Mouse (Mus musculus): Measurements from ENCODE around the gene Stx6. TPM values are rescaled to one million over a fixed set of nuclear protein-coding genes. Genes with fewer than 3 reads are reported as not detected.

The Stx6 gene
- polyA plus RNA-seq (2014; fragmentation: Nextera tagmentation; extraction: Ambion mirVana) = 93.3 and 103 TPM in 2 replicates

- peak within 1 kb of the TSS; percentile 89 for H3K9ac ChIP-seq (replicated peaks; ENCODE audit: low read length)
- H3K4me2 ChIP-seq (ENCODE audit: low read depth, low read length) = peak within 1 kb of the TSS; percentile 59
- peak within 1 kb of the TSS; percentile 91 for H3K4me3 ChIP-seq (ENCODE audit: low read depth, low read length)
- DNase-seq (ENCODE audit: low spot score) (peak; percentile 99), ATAC-seq (replicated peaks; ENCODE audit: insufficient number of reproducible peaks, low FRiP score, low TSS enrichment, low read depth) (peak; percentile 97)
- no peaks in the 10 kb centered on the region for H3K27me3 ChIP-seq (ENCODE audit: control insufficient read depth, insufficient read depth, low read length)
- no peaks in the 10 kb centered on the region for H3K36me3 ChIP-seq (replicated peaks; ENCODE audit: control insufficient read depth, insufficient read depth, low read depth, low read length)
- 4% methylated on average over 27 of the region's 48 CpGs for WGBS
- H3K9me3 ChIP-seq (replicated peaks; ENCODE audit: control insufficient read depth, low read length) = no peaks in the 10 kb centered on the region
- H3K4me1 ChIP-seq (ENCODE audit: control insufficient read depth, insufficient read depth, low read length) = no peaks in the 10 kb centered on the region
- H3K27ac ChIP-seq (replicated peaks; ENCODE audit: low read depth, low read length) = peak within 1 kb of the TSS; percentile 72
These were observed at the start of gene Stx6 for GRCm38 (mm10) chr1:155158141-155158969. Gene Stx6, plus strand, starts transcription at chr1:155158715.

GRCm38 (mm10) chr1:155109387-155110350 is 48.8 kb upstream of the Stx6 start:
- no peak overlapping the region for H3K9ac ChIP-seq (replicated peaks; ENCODE audit: low read length)
- WGBS = 16% methylated on average over 18 of the region's 18 CpGs
- H3K9me3 ChIP-seq (replicated peaks; ENCODE audit: control insufficient read depth, low read length) = no peaks in the 10 kb centered on the region
- H3K27ac ChIP-seq (replicated peaks; ENCODE audit: low read depth, low read length) = no peak overlapping the region
- DNase-seq (ENCODE audit: low spot score) (peak; percentile 47), ATAC-seq (replicated peaks; ENCODE audit: insufficient number of reproducible peaks, low FRiP score, low TSS enrichment, low read depth) (no peak)
- H3K36me3 ChIP-seq (replicated peaks; ENCODE audit: control insufficient read depth, insufficient read depth, low read depth, low read length) = no peaks in the 10 kb centered on the region; the same call in 1 of the 2 replicates
- peaks cover 4% of the 10 kb centered on the region for H3K4me1 ChIP-seq (ENCODE audit: control insufficient read depth, insufficient read depth, low read length)
- no peak overlapping the region for H3K4me2 ChIP-seq (ENCODE audit: low read depth, low read length)
- no peak overlapping the region for H3K4me3 ChIP-seq (ENCODE audit: low read depth, low read length)
- H3K27me3 ChIP-seq (ENCODE audit: control insufficient read depth, insufficient read depth, low read length) = no peaks in the 10 kb centered on the region

GRCm38 (mm10) chr1:155111491-155111890 is 47.0 kb upstream of the Stx6 start:
- Histone ChIP-seq H3K27ac (replicated peaks; ENCODE audit: low read depth, low read length) (no peak overlapping the region), H3K9me3 (replicated peaks; ENCODE audit: control insufficient read depth, low read length) (no peaks in the 10 kb centered on the region), H3K9ac (replicated peaks; ENCODE audit: low read length) (no peak overlapping the region), H3K27me3 (ENCODE audit: control insufficient read depth, insufficient read depth, low read length) (no peaks in the 10 kb centered on the region), H3K4me2 (ENCODE audit: low read depth, low read length) (no peak overlapping the region), H3K4me1 (ENCODE audit: control insufficient read depth, insufficient read depth, low read length) (peaks cover 4% of the 10 kb centered on the region), H3K4me3 (ENCODE audit: low read depth, low read length) (no peak overlapping the region), H3K36me3 (replicated peaks; ENCODE audit: control insufficient read depth, insufficient read depth, low read depth, low read length) (no peaks in the 10 kb centered on the region; the same call in 1 of the 2 replicates)
- WGBS = 16% methylated on average over 6 of the region's 6 CpGs
- DNase-seq (ENCODE audit: low spot score) (no peak), ATAC-seq (replicated peaks; ENCODE audit: insufficient number of reproducible peaks, low FRiP score, low TSS enrichment, low read depth) (no peak)

GRCm38 (mm10) chr1:155112118-155112517 is 46.4 kb upstream of the Stx6 start:
- H3K36me3 ChIP-seq (replicated peaks; ENCODE audit: control insufficient read depth, insufficient read depth, low read depth, low read length) = no peaks in the 10 kb centered on the region
- no peak overlapping the region for H3K4me2 ChIP-seq (ENCODE audit: low read depth, low read length)
- ATAC-seq (replicated peaks; ENCODE audit: insufficient number of reproducible peaks, low FRiP score, low TSS enrichment, low read depth) = no peak; the same call in 1 of the 2 replicates
- no peaks in the 10 kb centered on the region for H3K27me3 ChIP-seq (ENCODE audit: control insufficient read depth, insufficient read depth, low read length)
- no peak overlapping the region for H3K27ac ChIP-seq (replicated peaks; ENCODE audit: low read depth, low read length)
- H3K9ac ChIP-seq (replicated peaks; ENCODE audit: low read length) = no peak overlapping the region
- H3K9me3 ChIP-seq (replicated peaks; ENCODE audit: control insufficient read depth, low read length) = no peaks in the 10 kb centered on the region
- H3K4me3 ChIP-seq (ENCODE audit: low read depth, low read length) = no peak overlapping the region
- peaks cover 4% of the 10 kb centered on the region for H3K4me1 ChIP-seq (ENCODE audit: control insufficient read depth, insufficient read depth, low read length)
- no peak for DNase-seq (ENCODE audit: low spot score)
- WGBS = 30% methylated on average over 4 of the region's 4 CpGs

GRCm38 (mm10) chr1:155112875-155113274 is 45.6 kb upstream of the Stx6 start:
- ATAC-seq (replicated peaks; ENCODE audit: insufficient number of reproducible peaks, low FRiP score, low TSS enrichment, low read depth) (peak; percentile 46; the same call in 1 of the 2 replicates), DNase-seq (ENCODE audit: low spot score) (no peak)
- no peaks in the 10 kb centered on the region for H3K9me3 ChIP-seq (replicated peaks; ENCODE audit: control insufficient read depth, low read length)
- H3K27me3 ChIP-seq (ENCODE audit: control insufficient read depth, insufficient read depth, low read length) = no peaks in the 10 kb centered on the region
- WGBS = 88% methylated on average over 1 of the region's 1 CpGs
- H3K36me3 ChIP-seq (replicated peaks; ENCODE audit: control insufficient read depth, insufficient read depth, low read depth, low read length) = no peaks in the 10 kb centered on the region
- no peak overlapping the region for H3K27ac ChIP-seq (replicated peaks; ENCODE audit: low read depth, low read length)
- H3K4me1 ChIP-seq (ENCODE audit: control insufficient read depth, insufficient read depth, low read length) = peaks cover 4% of the 10 kb centered on the region
- no peak overlapping the region for H3K4me3 ChIP-seq (ENCODE audit: low read depth, low read length)
- H3K4me2 ChIP-seq (ENCODE audit: low read depth, low read length) = no peak overlapping the region
- no peak overlapping the region for H3K9ac ChIP-seq (replicated peaks; ENCODE audit: low read length)

- H3K27me3 ChIP-seq (ENCODE audit: control insufficient read depth, insufficient read depth, low read length) = no peaks in the 10 kb centered on the region
- DNase-seq (ENCODE audit: low spot score) = no peak
These were observed 44.6 kb upstream of the Stx6 start for GRCm38 (mm10) chr1:155113946-155114345.

GRCm38 (mm10) chr1:155119719-155120118 is 38.8 kb upstream of the Stx6 start:
- H3K27ac ChIP-seq (replicated peaks; ENCODE audit: low read depth, low read length) = no peak overlapping the region
- 83% methylated on average over 1 of the region's 1 CpGs for WGBS
- ATAC-seq (replicated peaks; ENCODE audit: insufficient number of reproducible peaks, low FRiP score, low TSS enrichment, low read depth) = no peak

More at GRCm38 (mm10) chr1:155113946-155114345, 44.6 kb upstream of the Stx6 start:
- no peaks in the 10 kb centered on the region for H3K9me3 ChIP-seq (replicated peaks; ENCODE audit: control insufficient read depth, low read length)
- no peaks in the 10 kb centered on the region for H3K4me1 ChIP-seq (ENCODE audit: control insufficient read depth, insufficient read depth, low read length)
- no peak overlapping the region for H3K9ac ChIP-seq (replicated peaks; ENCODE audit: low read length)
- H3K27ac ChIP-seq (replicated peaks; ENCODE audit: low read depth, low read length) = no peak overlapping the region
- H3K4me2 ChIP-seq (ENCODE audit: low read depth, low read length) = no peak overlapping the region
- WGBS = 17% methylated on average over 3 of the region's 3 CpGs
- H3K36me3 ChIP-seq (replicated peaks; ENCODE audit: control insufficient read depth, insufficient read depth, low read depth, low read length) = no peaks in the 10 kb centered on the region
- no peak overlapping the region for H3K4me3 ChIP-seq (ENCODE audit: low read depth, low read length)
- no peak for ATAC-seq (replicated peaks; ENCODE audit: insufficient number of reproducible peaks, low FRiP score, low TSS enrichment, low read depth)

More at GRCm38 (mm10) chr1:155119719-155120118, 38.8 kb upstream of the Stx6 start:
- Histone ChIP-seq H3K4me3 (ENCODE audit: low read depth, low read length) (no peak overlapping the region), H3K9ac (replicated peaks; ENCODE audit: low read length) (no peak overlapping the region), H3K4me1 (ENCODE audit: control insufficient read depth, insufficient read depth, low read length) (no peaks in the 10 kb centered on the region), H3K4me2 (ENCODE audit: low read depth, low read length) (no peak overlapping the region), H3K27me3 (ENCODE audit: control insufficient read depth, insufficient read depth, low read length) (no peaks in the 10 kb centered on the region), H3K36me3 (replicated peaks; ENCODE audit: control insufficient read depth, insufficient read depth, low read depth, low read length) (no peaks in the 10 kb centered on the region), H3K9me3 (replicated peaks; ENCODE audit: control insufficient read depth, low read length) (no peaks in the 10 kb centered on the region)
- DNase-seq (ENCODE audit: low spot score) = no peak
